Mouse (Mus musculus) hindbrain, embryonic 12.5 days (tissue): ENCODE results near the gene Asrgl1. TPM values are rescaled to one million over a fixed set of nuclear protein-coding genes. Genes with fewer than 3 reads are reported as not detected.

Experiments used
- ATAC-seq: fragments of 200-750 bp; cut with Nextera tagmentation; 2 replicates; pipeline ENCODE4 v1.8.0; 2017; ENCODE audit warnings: moderate TSS enrichment; ENCODE audit not compliant: low FRiP score
- H3K27ac ChIP-seq: fragments of 300-500 bp; sonication (generic); 2 replicates; pipeline ENCODE4 v1.5.1; 2016; ENCODE audit warnings: mild to moderate bottlenecking
- H3K27me3 ChIP-seq: fragments of 300-500 bp; sonication (generic); 2 replicates; pipeline ENCODE4 v1.6.1; 2016; ENCODE audit warnings: mild to moderate bottlenecking
- H3K36me3 ChIP-seq: fragments of 300-500 bp; sonication (generic); 2 replicates; pipeline ENCODE4 v1.6.1; 2016; ENCODE audit warnings: mild to moderate bottlenecking
- H3K4me1 ChIP-seq: fragments of 300-500 bp; sonication (generic); 2 replicates; pipeline ENCODE4 v1.6.1; 2016
- H3K4me2 ChIP-seq: fragments of 300-500 bp; sonication (generic); replicated peaks from 2 replicates; pipeline ENCODE4 v1.6.1; 2016; ENCODE audit warnings: mild to moderate bottlenecking
- H3K4me3 ChIP-seq: fragments of 300-500 bp; sonication (generic); 2 replicates; pipeline ENCODE4 v1.5.1; 2016; ENCODE audit warnings: mild to moderate bottlenecking
- H3K9ac ChIP-seq: fragments of 300-500 bp; sonication (generic); 2 replicates; pipeline ENCODE4 v1.6.1; 2016; ENCODE audit warnings: mild to moderate bottlenecking, moderate library complexity
- H3K9me3 ChIP-seq: fragments of 300-500 bp; sonication (generic); replicated peaks from 2 replicates; pipeline ENCODE4 v1.6.1; 2016; ENCODE audit warnings: mild to moderate bottlenecking
- WGBS: fragments of 180-500 bp; shearing (Covaris S2); methylation state at CpG from one replicate; pipeline ENCODE4 v1.1.7; 2016; 5-methylcytosine and 5-hydroxymethylcytosine counted together
- polyA plus RNA-seq: library from polyadenylated mRNA; unstranded; fragments of >200 nt; fragmentation: Nextera tagmentation; extraction: Ambion mirVana; gene quantifications from 2 replicates; pipeline ENCODE4 v1.2.1, GENCODE M21; 2016

The Asrgl1 gene
- polyA plus RNA-seq, 1 experiment from 2014 or later = 16.8 TPM

GRCm38 (mm10) chr19:9119655-9120425, 15.6 kb downstream of the Asrgl1 start:
- no peaks in the 10 kb centered on the region; the same call in 1 of the 2 replicates for H3K36me3 ChIP-seq
- H3K4me2 ChIP-seq = no peak overlapping the region
- H3K27ac ChIP-seq = no peak overlapping the region
- H3K9me3 ChIP-seq = no peaks in the 10 kb centered on the region
- WGBS = 92% methylated on average over 3 of the region's 3 CpGs
- no peak overlapping the region for H3K9ac ChIP-seq
- H3K4me1 ChIP-seq = no peaks in the 10 kb centered on the region
- no peak overlapping the region for H3K4me3 ChIP-seq
- H3K27me3 ChIP-seq = no peaks in the 10 kb centered on the region
- ATAC-seq = no peak

- Histone ChIP-seq H3K27me3 (no peaks in the 10 kb centered on the region), H3K4me3 (no peak overlapping the region), H3K36me3 (peaks cover 11% of the 10 kb centered on the region; the same call in 1 of the 2 replicates), H3K4me2 (no peak overlapping the region), H3K9me3 (no peaks in the 10 kb centered on the region), H3K4me1 (no peaks in the 10 kb centered on the region), H3K9ac (no peak overlapping the region), H3K27ac (no peak overlapping the region)
- 86% methylated on average over 5 of the region's 5 CpGs for WGBS
- ATAC-seq = no peak
Observed at GRCm38 (mm10) chr19:9117275-9117674, 18.2 kb downstream of the Asrgl1 start.

GRCm38 (mm10) chr19:9116268-9116667, 19.2 kb downstream of the Asrgl1 start:
- H3K9ac ChIP-seq = no peak overlapping the region
- ATAC-seq = no peak
- no peaks in the 10 kb centered on the region for H3K4me1 ChIP-seq
- H3K4me3 ChIP-seq = no peak overlapping the region
- H3K9me3 ChIP-seq = no peaks in the 10 kb centered on the region
- peaks cover 11% of the 10 kb centered on the region; the same call in 1 of the 2 replicates for H3K36me3 ChIP-seq
- no peak overlapping the region for H3K27ac ChIP-seq
- H3K4me2 ChIP-seq = no peak overlapping the region
- no peaks in the 10 kb centered on the region for H3K27me3 ChIP-seq
- WGBS = 83% methylated on average over 4 of the region's 4 CpGs

- Histone ChIP-seq H3K27ac (no peak overlapping the region), H3K9ac (no peak overlapping the region), H3K9me3 (no peaks in the 10 kb centered on the region), H3K4me3 (no peak overlapping the region), H3K4me1 (0 out of 2 replicates have a peak, but pooled peaks cover 3% of the 10 kb centered on the region), H3K36me3 (peaks cover 11% of the 10 kb centered on the region; the same call in 1 of the 2 replicates), H3K4me2 (no peak overlapping the region), H3K27me3 (no peaks in the 10 kb centered on the region)
- WGBS = 80% methylated on average over 8 of the region's 8 CpGs
- ATAC-seq = no peak
Observed at GRCm38 (mm10) chr19:9112043-9112442, 23.4 kb downstream of the Asrgl1 start.

GRCm38 (mm10) chr19:9110182-9110869, 25.1 kb downstream of the Asrgl1 start:
- no peaks in the 10 kb centered on the region for H3K9me3 ChIP-seq
- WGBS = 56% methylated on average over 4 of the region's 4 CpGs
- H3K27me3 ChIP-seq = no peaks in the 10 kb centered on the region
- H3K4me3 ChIP-seq = no peak overlapping the region
- H3K4me2 ChIP-seq = no peak overlapping the region
- 0 out of 2 replicates have a peak, but pooled peaks cover 6% of the 10 kb centered on the region for H3K4me1 ChIP-seq
- H3K27ac ChIP-seq = no peak overlapping the region
- peak; percentile 89 for ATAC-seq
- H3K9ac ChIP-seq = no peak overlapping the region
- H3K36me3 ChIP-seq = peaks cover 11% of the 10 kb centered on the region; the same call in 1 of the 2 replicates

GRCm38 (mm10) chr19:9108536-9108935, 26.9 kb downstream of the Asrgl1 start:
- no peak for ATAC-seq
- no peak overlapping the region for H3K4me2 ChIP-seq
- H3K27me3 ChIP-seq = no peaks in the 10 kb centered on the region
- H3K4me1 ChIP-seq = 0 out of 2 replicates have a peak, but pooled peaks cover 6% of the 10 kb centered on the region
- no peak overlapping the region for H3K27ac ChIP-seq
- no peak overlapping the region for H3K4me3 ChIP-seq
- 90% methylated on average over 1 of the region's 1 CpGs for WGBS
- no peak overlapping the region for H3K9ac ChIP-seq
- peaks cover 5% of the 10 kb centered on the region; the same call in 1 of the 2 replicates for H3K36me3 ChIP-seq
- no peaks in the 10 kb centered on the region for H3K9me3 ChIP-seq

- WGBS = 73% methylated on average over 1 of the region's 1 CpGs
- Histone ChIP-seq H3K9me3 (no peaks in the 10 kb centered on the region), H3K36me3 (no peaks in the 10 kb centered on the region), H3K27me3 (no peaks in the 10 kb centered on the region), H3K27ac (no peak overlapping the region), H3K4me2 (no peak overlapping the region), H3K4me3 (no peak overlapping the region), H3K4me1 (0 out of 2 replicates have a peak, but pooled peaks cover 6% of the 10 kb centered on the region), H3K9ac (no peak overlapping the region)
- no peak for ATAC-seq
Observed at GRCm38 (mm10) chr19:9107379-9107755, 28.1 kb downstream of the Asrgl1 start.

GRCm38 (mm10) chr19:9106751-9107378, 28.6 kb downstream of the Asrgl1 start:
- no peak overlapping the region for H3K4me3 ChIP-seq
- no peak overlapping the region for H3K9ac ChIP-seq
- no peak overlapping the region for H3K27ac ChIP-seq
- H3K27me3 ChIP-seq = no peaks in the 10 kb centered on the region
- 56% methylated on average over 4 of the region's 4 CpGs for WGBS
- H3K36me3 ChIP-seq = no peaks in the 10 kb centered on the region
- no peak for ATAC-seq
- H3K4me2 ChIP-seq = no peak overlapping the region
- H3K9me3 ChIP-seq = no peaks in the 10 kb centered on the region
- H3K4me1 ChIP-seq = 0 out of 2 replicates have a peak, but pooled peaks cover 6% of the 10 kb centered on the region

GRCm38 (mm10) chr19:9106096-9106495, 29.3 kb downstream of the Asrgl1 start:
- Histone ChIP-seq H3K27ac (no peak overlapping the region), H3K9me3 (no peaks in the 10 kb centered on the region), H3K4me2 (no peak overlapping the region), H3K4me1 (0 out of 2 replicates have a peak, but pooled peaks cover 6% of the 10 kb centered on the region), H3K4me3 (no peak overlapping the region), H3K9ac (no peak overlapping the region), H3K36me3 (no peaks in the 10 kb centered on the region), H3K27me3 (no peaks in the 10 kb centered on the region)
- WGBS = 62% methylated on average over 5 of the region's 5 CpGs
- no peak for ATAC-seq

GRCm38 (mm10) chr19:9105101-9105685, 30.2 kb downstream of the Asrgl1 start:
- no peak for ATAC-seq
- Histone ChIP-seq H3K4me2 (no peak overlapping the region), H3K27me3 (no peaks in the 10 kb centered on the region), H3K9ac (no peak overlapping the region), H3K27ac (no peak overlapping the region), H3K4me1 (0 out of 2 replicates have a peak, but pooled peaks cover 6% of the 10 kb centered on the region), H3K4me3 (no peak overlapping the region), H3K9me3 (no peaks in the 10 kb centered on the region), H3K36me3 (no peaks in the 10 kb centered on the region)
- WGBS = 74% methylated on average over 3 of the region's 3 CpGs

- H3K4me2 ChIP-seq = no peak overlapping the region
- no peaks in the 10 kb centered on the region for H3K27me3 ChIP-seq
- H3K36me3 ChIP-seq = no peaks in the 10 kb centered on the region
- H3K9me3 ChIP-seq = no peaks in the 10 kb centered on the region
- no peak overlapping the region for H3K27ac ChIP-seq
- WGBS = 77% methylated on average over 4 of the region's 4 CpGs
- no peak overlapping the region for H3K4me3 ChIP-seq
- no peak overlapping the region for H3K9ac ChIP-seq
- 0 out of 2 replicates have a peak, but pooled peaks cover 6% of the 10 kb centered on the region for H3K4me1 ChIP-seq
- no peak for ATAC-seq
Observed at GRCm38 (mm10) chr19:9103986-9104385, 31.4 kb downstream of the Asrgl1 start.

- Histone ChIP-seq H3K27ac (no peak overlapping the region), H3K36me3 (no peaks in the 10 kb centered on the region), H3K4me2 (no peak overlapping the region), H3K9me3 (no peaks in the 10 kb centered on the region), H3K9ac (no peak overlapping the region), H3K4me1 (no peaks in the 10 kb centered on the region), H3K4me3 (no peak overlapping the region), H3K27me3 (no peaks in the 10 kb centered on the region)
- 88% methylated on average over 2 of the region's 2 CpGs for WGBS
- ATAC-seq = no peak
Observed at GRCm38 (mm10) chr19:9101062-9101457, 34.4 kb downstream of the Asrgl1 start.
